ENCODE assay signal across 9 mouse cellular contexts in the genomic region with DNA sequence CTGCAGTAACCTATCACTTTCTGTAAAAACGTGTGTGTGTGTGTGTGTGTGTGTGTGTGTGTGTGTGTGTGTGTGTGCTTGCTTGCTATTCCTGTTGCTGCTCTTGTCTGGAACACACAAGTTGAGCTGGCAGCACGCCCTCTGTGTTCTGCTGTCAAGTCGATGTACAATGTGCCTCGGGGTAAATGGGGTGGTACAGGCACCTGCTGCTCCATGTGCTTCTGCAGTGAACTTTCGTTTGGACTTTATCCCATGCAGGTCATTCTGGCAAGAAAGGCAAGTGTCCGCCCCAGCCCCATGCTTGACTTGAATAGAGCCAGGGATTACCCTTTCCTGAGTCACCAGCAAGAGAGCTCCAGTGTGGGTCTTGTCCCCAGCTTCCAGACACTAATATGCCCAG. TPM values are rescaled to one million over a fixed set of nuclear protein-coding genes. Genes with fewer than 3 reads are reported as not detected.
DNase-seq lines count a peak whose midpoint lies in the region; ATAC-seq and TF ChIP-seq lines count a peak whose summit lies in the region.
"Had no signal": no experiment of that assay in that cellular context is flagged by ENCODE, and none has a peak within 500 bp of the region (broad histone marks: within the 10 kb centered on the region; RNA-seq: fewer than 3 reads in every experiment).

No protein-coding gene starts in this region.

- no peak for ATAC-seq in embryonic facial prominence, embryonic 14.5 days (ENCODE audit: low read depth)
- ATAC-seq in neural tube, embryonic 15.5 days (ENCODE audit: low FRiP score), result no peak
- ATAC-seq in stomach, embryonic 16.5 days (ENCODE audit: insufficient read depth, low FRiP score), result 0 out of 2 replicates have a peak, but pooled peaks have one; percentile 21

- H3K4me2 ChIP-seq in embryonic facial prominence, embryonic 14.5 days (ENCODE audit: low read depth, low read length), result no peak overlapping the region
- H3K4me2 ChIP-seq in neural tube, embryonic 15.5 days, result no peak overlapping the region
- no peak overlapping the region for H3K4me2 ChIP-seq in stomach, embryonic 16.5 days (ENCODE audit: low read depth, low read length)
- H3K4me2 ChIP-seq: hindbrain, embryonic 15.5 days had no signal

- TF ChIP-seq CTCF in kidney, adult 2 months (conservative IDR thresholded peaks at IDR 0.05; ENCODE audit: insufficient read depth, insufficient read length, low read depth, low read length), result no peak

- no peak for TF ChIP-seq POLR2A in kidney, adult 2 months (IDR thresholded peaks at IDR 0.05; ENCODE audit: low read depth, low read length)

- DNase-seq in embryonic facial prominence, embryonic 14.5 days (ENCODE audit: low spot score), result peak; percentile 51
- no peak for DNase-seq in embryonic facial prominence, embryonic 10.5 days (ENCODE audit: low spot score)
- DNase-seq in neural tube, embryonic 10.5 days (ENCODE audit: extremely low spot score, low spot score), result no peak
- peak; percentile 97 for DNase-seq in kidney, adult 2 months
- no peak for DNase-seq in embryo, embryonic 10 days (ENCODE audit: low spot score)
- no peak for DNase-seq in ovary, adult 18-20 months (ENCODE audit: low spot score)

- H3K9me3 ChIP-seq in embryonic facial prominence, embryonic 14.5 days (ENCODE audit: control insufficient read depth, low read length), result no peaks in the 10 kb centered on the region
- H3K9me3 ChIP-seq in embryonic facial prominence, embryonic 10.5 days, result no peaks in the 10 kb centered on the region
- no peaks in the 10 kb centered on the region for H3K9me3 ChIP-seq in neural tube, embryonic 15.5 days (replicated peaks)
- no peaks in the 10 kb centered on the region for H3K9me3 ChIP-seq in stomach, embryonic 16.5 days (replicated peaks; ENCODE audit: control insufficient read depth, low read length)
- H3K9me3 ChIP-seq: hindbrain, embryonic 15.5 days had no signal

- H3K9ac ChIP-seq in embryonic facial prominence, embryonic 14.5 days (ENCODE audit: low read depth, low read length), result no peak overlapping the region
- H3K9ac ChIP-seq in neural tube, embryonic 15.5 days (replicated peaks), result no peak overlapping the region
- no peak overlapping the region for H3K9ac ChIP-seq in stomach, embryonic 16.5 days (ENCODE audit: low read length)
- H3K9ac ChIP-seq: hindbrain, embryonic 15.5 days had no signal

- H3K4me1 ChIP-seq in embryonic facial prominence, embryonic 14.5 days (ENCODE audit: control insufficient read depth, insufficient read depth, low read length), result peaks cover 9% of the 10 kb centered on the region; the same call in 1 of the 2 replicates
- peaks cover 35% of the 10 kb centered on the region for H3K4me1 ChIP-seq in embryonic facial prominence, embryonic 10.5 days
- peaks cover 39% of the 10 kb centered on the region for H3K4me1 ChIP-seq in neural tube, embryonic 15.5 days
- peaks cover 83% of the 10 kb centered on the region for H3K4me1 ChIP-seq in kidney, adult 2 months (ENCODE audit: control insufficient read depth, insufficient read depth, low read length)
- peaks cover 44% of the 10 kb centered on the region for H3K4me1 ChIP-seq in stomach, embryonic 16.5 days (ENCODE audit: control insufficient read depth, insufficient read depth, low read length)

- H3K36me3 ChIP-seq in embryonic facial prominence, embryonic 14.5 days (ENCODE audit: control insufficient read depth, insufficient read depth, low read length), result no peaks in the 10 kb centered on the region
- H3K36me3 ChIP-seq in embryonic facial prominence, embryonic 10.5 days (replicated peaks), result 0 out of 2 replicates have a peak, but pooled peaks cover 3% of the 10 kb centered on the region
- H3K36me3 ChIP-seq in neural tube, embryonic 15.5 days, result no peaks in the 10 kb centered on the region
- H3K36me3 ChIP-seq in kidney, adult 2 months (ENCODE audit: control insufficient read depth, insufficient read depth, low read length), result no peaks in the 10 kb centered on the region
- H3K36me3 ChIP-seq in stomach, embryonic 16.5 days (ENCODE audit: control insufficient read depth, insufficient read depth, low read length), result no peaks in the 10 kb centered on the region
- H3K36me3 ChIP-seq: hindbrain, embryonic 15.5 days had no signal

- no peak overlapping the region for H3K27ac ChIP-seq in embryonic facial prominence, embryonic 14.5 days (replicated peaks; ENCODE audit: low read depth, low read length)
- H3K27ac ChIP-seq in embryonic facial prominence, embryonic 10.5 days (replicated peaks), result no peak overlapping the region
- H3K27ac ChIP-seq in neural tube, embryonic 15.5 days (replicated peaks), result 0 out of 2 replicates have a peak overlapping the region, but pooled peaks have one; percentile 0
- H3K27ac ChIP-seq in kidney, adult 2 months (ENCODE audit: insufficient read depth, low read depth, low read length), result peak overlapping the region; percentile 91
- no peak overlapping the region for H3K27ac ChIP-seq in stomach, embryonic 16.5 days (ENCODE audit: low read length)
- H3K27ac ChIP-seq: hindbrain, embryonic 15.5 days had no signal

- no peak overlapping the region for H3K4me3 ChIP-seq in embryonic facial prominence, embryonic 14.5 days (ENCODE audit: low read depth, low read length)
- H3K4me3 ChIP-seq in embryonic facial prominence, embryonic 10.5 days, result no peak overlapping the region
- H3K4me3 ChIP-seq in neural tube, embryonic 15.5 days (replicated peaks), result no peak overlapping the region
- H3K4me3 ChIP-seq in kidney, adult 2 months (ENCODE audit: insufficient read depth, low read depth, low read length), result no peak overlapping the region
- no peak overlapping the region for H3K4me3 ChIP-seq in stomach, embryonic 16.5 days (replicated peaks; ENCODE audit: low read length)
- H3K4me3 ChIP-seq: hindbrain, embryonic 15.5 days had no signal

- H3K27me3 ChIP-seq in embryonic facial prominence, embryonic 14.5 days (replicated peaks; ENCODE audit: control insufficient read depth, insufficient read depth, low read length), result no peaks in the 10 kb centered on the region
- no peaks in the 10 kb centered on the region for H3K27me3 ChIP-seq in embryonic facial prominence, embryonic 10.5 days (replicated peaks; ENCODE audit: low read depth, poor library complexity, severe bottlenecking)
- H3K27me3 ChIP-seq in neural tube, embryonic 15.5 days (replicated peaks), result no peaks in the 10 kb centered on the region
- H3K27me3 ChIP-seq in kidney, adult 2 months (replicated peaks; ENCODE audit: control insufficient read depth, insufficient read depth, low read length), result no peaks in the 10 kb centered on the region
- H3K27me3 ChIP-seq in stomach, embryonic 16.5 days (ENCODE audit: control insufficient read depth, insufficient read depth, low read length), result no peaks in the 10 kb centered on the region
- H3K27me3 ChIP-seq: hindbrain, embryonic 15.5 days had no signal

- WGBS in embryonic facial prominence, embryonic 14.5 days, result 63% methylated on average over 6 of the region's 6 CpGs
- 76% methylated on average over 6 of the region's 6 CpGs for WGBS in embryonic facial prominence, embryonic 10.5 days
- 68% methylated on average over 6 of the region's 6 CpGs for WGBS in neural tube, embryonic 15.5 days
- 9% methylated on average over 6 of the region's 6 CpGs for WGBS in kidney, adult 2 months
- 53% methylated on average over 6 of the region's 6 CpGs for WGBS in stomach, embryonic 16.5 days

RNA-seq across cellular contexts. Expression of gene E030018B13Rik, which starts 1.0 kb away (rescaled TPM):
- polyA plus RNA-seq in embryonic facial prominence, embryonic 14.5 days (2014; fragmentation: Nextera tagmentation; extraction: Ambion mirVana), result not detected in 2 replicates
- polyA plus RNA-seq in embryonic facial prominence, embryonic 10.5 days (2016; fragmentation: Nextera tagmentation; extraction: Ambion mirVana), result not detected in 2 replicates
- not detected in 2 replicates for polyA plus RNA-seq in neural tube, embryonic 15.5 days (2015; fragmentation: Nextera tagmentation; extraction: Ambion mirVana)
- polyA plus RNA-seq in kidney, adult 2 months (2012; rRNA removed), result not detected in 2 replicates
- not detected in 2 replicates for polyA plus RNA-seq in stomach, embryonic 16.5 days (2015; fragmentation: Nextera tagmentation; extraction: Ambion mirVana)
- polyA plus RNA-seq: hindbrain, embryonic 15.5 days had no signal

RNA-seq across cellular contexts. Expression of gene Klf13, which starts 21.0 kb away (rescaled TPM):
- polyA plus RNA-seq in embryonic facial prominence, embryonic 14.5 days (2014; fragmentation: Nextera tagmentation; extraction: Ambion mirVana), result 27.6 and 30.1 TPM in 2 replicates
- polyA plus RNA-seq in embryonic facial prominence, embryonic 10.5 days (2016; fragmentation: Nextera tagmentation; extraction: Ambion mirVana), result 22.1 and 23.9 TPM in 2 replicates
- 24.7 and 26.8 TPM in 2 replicates for polyA plus RNA-seq in neural tube, embryonic 15.5 days (2015; fragmentation: Nextera tagmentation; extraction: Ambion mirVana)
- 30.6 and 31.2 TPM in 2 replicates for polyA plus RNA-seq in kidney, adult 2 months (2012; rRNA removed)
- 29.1 and 30.8 TPM in 2 replicates for polyA plus RNA-seq in stomach, embryonic 16.5 days (2015; fragmentation: Nextera tagmentation; extraction: Ambion mirVana)

Comparison
In these comparisons a context has a peak if more than half of its experiments do, and no peak if none do; other contexts are left out.
1. DNase-seq: peak in embryonic facial prominence, embryonic 14.5 days (single experiment) and kidney, adult 2 months (single experiment); none in embryonic facial prominence, embryonic 10.5 days (single experiment), neural tube, embryonic 10.5 days (single experiment), embryo, embryonic 10 days (single experiment) and ovary, adult 18-20 months (single experiment).
2. H3K27ac ChIP-seq: peak in neural tube, embryonic 15.5 days (single experiment) and kidney, adult 2 months (single experiment); none in embryonic facial prominence, embryonic 14.5 days (single experiment), embryonic facial prominence, embryonic 10.5 days (single experiment) and stomach, embryonic 16.5 days (single experiment).